Mouse (Mus musculus): ENCODE measurements at regions not wholly inside any gene's neighbourhood (a gene's known extent, or its start where the extent isn't known, plus 50 kb on each side); places are given as distances from the start of the nearest gene placed in this dataset.

DNA sequence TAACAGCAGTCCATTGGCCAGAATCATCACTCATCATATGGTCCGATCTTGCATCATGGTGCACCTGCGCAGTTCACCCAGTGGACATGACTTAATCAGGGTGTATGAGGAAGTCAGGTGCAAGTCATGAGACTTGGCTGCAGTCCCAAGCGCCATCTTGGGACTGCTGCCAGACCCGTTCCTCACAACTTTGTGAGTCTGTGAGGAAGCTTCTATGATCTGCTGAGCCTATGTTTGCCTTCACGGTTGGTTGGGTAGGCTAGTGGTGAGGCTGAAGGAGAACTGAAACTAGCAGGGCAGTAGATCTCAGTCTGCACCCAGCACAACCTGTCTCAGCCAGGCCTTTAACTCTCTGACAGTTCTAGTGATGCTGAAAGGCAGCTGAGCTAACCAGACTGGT, 250.2 kb upstream of the 2610001J05Rik start:
- TF ChIP-seq CTCF (IDR thresholded peaks at IDR 0.05; ENCODE audit: extremely low read depth, insufficient read depth, low read length) = no peak
- no peak for TF ChIP-seq POLR2A (IDR thresholded peaks at IDR 0.05; ENCODE audit: extremely low read depth, insufficient read depth, low read length)

All from cortical plate, adult 2 months (tissue).